Mouse (Mus musculus): ENCODE measurements around the gene Rab25.
"Not testable (repeated sequence)": the region's sequence is repeated elsewhere in the genome, so short reads cannot be mapped to it uniquely, and the experiment has no call there.

Gene Rab25

DNA sequence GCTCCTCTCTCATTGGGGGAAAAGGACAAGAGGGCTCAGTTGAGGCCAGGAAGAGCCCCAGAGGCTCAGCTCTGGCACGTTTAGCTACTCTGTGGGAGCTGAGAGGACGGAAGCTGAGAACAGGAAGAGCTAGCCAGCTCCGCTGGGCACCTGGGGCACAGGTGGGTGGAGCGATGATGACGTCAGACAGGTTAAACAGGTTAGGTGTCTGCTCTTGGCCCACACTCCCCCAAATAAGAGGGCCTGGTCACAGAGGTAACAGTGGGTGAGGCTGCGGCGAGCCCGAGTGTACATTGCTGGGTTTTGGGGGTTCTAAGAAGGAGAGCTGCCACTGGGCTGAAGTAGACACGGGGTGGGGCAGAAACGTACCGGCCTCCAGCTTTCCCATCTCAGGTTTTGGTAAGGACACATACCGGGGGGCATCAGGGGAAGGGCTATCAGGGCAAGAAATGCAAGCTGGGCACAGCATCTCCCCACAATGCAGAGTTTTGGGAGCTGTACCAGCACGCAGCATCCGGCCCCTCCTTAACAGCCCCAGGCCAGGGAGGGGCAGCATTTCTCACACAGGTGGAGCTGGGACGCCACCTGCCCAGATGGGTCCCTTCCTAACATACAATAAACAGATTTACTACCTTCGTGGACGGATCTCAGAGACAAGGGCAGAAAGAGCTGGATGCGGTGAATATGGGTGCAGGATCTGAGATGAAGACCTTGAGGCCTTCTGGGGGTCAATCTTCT, at the start of gene Rab25:
Rab25 (minus strand) TSS at position 121 of the 738 bp plus-strand sequence.
- DNase-seq (ENCODE audit: low read depth), result no peak

DNA sequence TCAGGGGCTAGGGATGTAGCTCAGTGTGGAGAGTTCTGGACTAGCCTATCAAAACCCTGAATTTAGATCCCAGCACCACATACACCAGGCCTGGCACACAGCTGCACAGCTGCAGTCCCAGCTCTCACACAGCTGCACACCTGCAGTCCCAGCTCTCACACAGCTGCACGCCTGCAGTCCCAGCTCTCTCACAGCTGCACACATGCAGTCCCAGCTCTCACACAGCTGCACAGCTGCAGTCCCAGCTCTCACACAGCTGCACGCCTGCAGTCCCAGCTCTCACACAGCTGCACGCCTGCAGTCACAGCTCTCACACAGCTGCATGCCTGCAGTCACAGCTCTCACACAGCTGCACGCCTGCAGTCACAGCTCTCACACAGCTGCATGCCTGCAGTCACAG, 48.4 kb upstream of the Rab25 start:
- not testable (repeated sequence) for DNase-seq (ENCODE audit: low read depth)

DNA sequence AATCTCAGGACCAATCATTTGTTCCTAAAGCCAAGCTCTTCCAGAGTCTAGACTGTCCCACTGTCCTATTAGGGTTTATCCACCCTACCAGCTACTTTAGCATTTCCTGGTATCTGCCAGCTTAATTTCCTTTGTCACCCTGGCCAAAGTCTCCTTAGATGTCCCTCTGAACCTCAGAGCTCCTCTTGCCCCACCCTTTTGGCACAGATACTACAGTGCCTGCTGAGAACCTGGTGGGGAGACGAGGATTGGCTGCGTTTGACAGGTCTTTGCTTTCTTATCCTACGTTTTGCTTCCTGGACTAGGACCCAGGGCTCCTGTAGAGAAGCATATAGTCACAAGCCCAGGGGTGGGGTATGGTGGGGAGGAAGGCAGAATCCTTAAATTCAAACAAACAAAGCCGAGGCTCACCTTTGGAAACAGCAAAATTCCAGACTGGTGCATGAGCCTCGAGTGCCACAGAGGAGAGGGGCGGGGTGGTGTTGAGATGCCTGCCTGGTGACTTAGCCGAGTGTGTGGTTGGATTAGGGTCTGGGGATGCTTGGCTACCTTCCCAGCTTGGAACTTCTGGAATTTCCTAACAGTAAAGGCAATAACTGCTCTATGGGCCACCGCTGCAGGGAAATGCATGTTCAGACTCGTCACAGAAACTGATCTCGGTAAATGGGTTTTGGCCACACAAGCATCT, 45.9 kb upstream of the Rab25 start:
- DNase-seq (ENCODE audit: low read depth), result no peak

- DNase-seq (ENCODE audit: low read depth), result peak; percentile 75
These were observed 45.0 kb upstream of the Rab25 start for GRCm38 (mm10) chr3:88592942-88593576.

- peak; percentile 93 for DNase-seq (ENCODE audit: low read depth)
These were observed 44.0 kb upstream of the Rab25 start for GRCm38 (mm10) chr3:88591950-88592731.

DNA sequence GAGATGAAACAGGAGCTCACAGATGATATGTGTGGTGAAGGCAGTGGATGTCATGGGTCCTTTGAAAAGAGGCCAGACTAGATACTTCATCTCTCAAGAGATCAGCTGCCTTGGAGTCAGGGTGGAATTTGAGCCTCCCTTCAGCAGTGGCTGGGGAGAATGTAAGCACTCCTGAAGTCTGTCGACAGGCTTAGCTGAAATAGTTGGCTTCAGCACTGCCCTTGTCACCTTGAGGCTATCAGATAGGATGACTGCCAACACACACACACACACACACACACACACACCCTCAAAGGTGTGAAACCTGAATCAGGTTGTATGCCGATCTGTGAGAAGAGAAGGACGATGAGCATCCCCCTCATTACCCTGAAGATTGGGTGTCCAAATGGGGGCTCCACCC, 42.9 kb upstream of the Rab25 start:
- DNase-seq (ENCODE audit: low read depth), result no peak

- no peak for DNase-seq (ENCODE audit: low read depth)
These were observed 42.1 kb upstream of the Rab25 start for GRCm38 (mm10) chr3:88590246-88590645.

DNA sequence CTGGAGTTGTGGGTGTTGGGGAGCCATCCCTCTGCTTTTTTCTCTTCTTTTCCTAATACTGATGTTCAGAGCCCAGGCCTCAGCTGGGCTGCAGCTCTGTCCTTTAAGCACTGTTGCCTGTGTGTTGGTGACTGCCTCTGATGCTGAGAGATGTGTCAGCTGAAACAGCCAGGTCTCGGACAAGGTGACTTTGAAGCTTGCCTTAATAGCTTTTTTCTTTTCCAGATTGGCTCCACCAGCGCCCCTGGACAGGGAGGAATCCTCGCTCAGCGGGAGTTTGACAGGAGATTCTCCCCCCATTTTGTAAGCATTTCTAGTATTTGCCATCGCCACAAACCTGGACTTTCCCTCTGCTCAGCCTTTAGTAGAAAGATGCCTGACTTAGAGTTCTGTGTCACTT, 38.5 kb upstream of the Rab25 start:
- DNase-seq (ENCODE audit: low read depth), result no peak

- DNase-seq (ENCODE audit: low read depth), result no peak
These were observed 37.7 kb upstream of the Rab25 start for GRCm38 (mm10) chr3:88585769-88586168.

GRCm38 (mm10) chr3:88579454-88580117, 31.5 kb upstream of the Rab25 start:
- peak; percentile 91 for DNase-seq (ENCODE audit: low read depth)

- DNase-seq (ENCODE audit: low read depth), result no peak
These were observed 30.7 kb upstream of the Rab25 start for GRCm38 (mm10) chr3:88578498-88579424.

DNA sequence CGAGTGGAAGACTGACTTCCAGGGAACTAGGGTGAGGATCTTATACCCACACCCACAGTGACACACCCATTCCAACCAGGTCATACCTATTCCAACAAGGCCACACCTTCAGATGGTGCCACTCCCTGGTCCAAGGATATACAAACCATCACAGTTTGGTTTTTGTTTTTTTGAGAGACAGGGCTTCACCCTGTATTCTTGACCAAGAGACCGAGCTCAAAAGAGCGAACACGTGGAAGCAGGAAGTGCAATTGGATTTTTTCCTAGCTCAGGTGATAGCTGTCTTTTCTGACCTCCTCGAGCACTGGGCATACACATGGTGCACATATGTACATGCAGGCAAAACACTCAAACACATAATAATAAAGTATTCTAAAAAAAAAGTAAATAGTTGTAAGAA, 29.7 kb upstream of the Rab25 start:
- DNase-seq (ENCODE audit: low read depth), result not testable (repeated sequence)

DNA sequence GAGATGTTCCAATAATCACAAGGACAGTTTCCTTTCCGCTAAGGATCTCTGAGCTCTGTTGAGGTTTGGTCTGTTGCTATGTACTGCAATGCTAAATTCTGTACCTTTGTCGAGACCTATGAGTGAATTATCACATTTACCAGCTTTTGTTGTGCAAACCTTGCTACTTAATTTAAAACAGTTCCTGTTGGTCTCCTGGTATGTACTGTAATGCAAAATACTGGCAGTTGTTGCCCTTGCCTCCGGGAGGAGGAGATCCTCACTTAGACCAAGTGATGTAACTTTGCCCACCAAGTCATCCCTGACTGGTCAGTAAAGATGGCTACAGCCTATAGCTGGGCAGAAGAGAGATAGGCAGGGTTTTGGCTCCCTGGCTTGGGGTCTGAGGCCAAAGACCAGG, 27.4 kb upstream of the Rab25 start, which contains the start of gene Ssr2:
Ssr2 (plus strand) TSS at position 337 of the 400 bp plus-strand sequence.
- no peak for DNase-seq (ENCODE audit: low read depth)

GRCm38 (mm10) chr3:88573810-88574209, 25.7 kb upstream of the Rab25 start:
- no peak for DNase-seq (ENCODE audit: low read depth)

DNA sequence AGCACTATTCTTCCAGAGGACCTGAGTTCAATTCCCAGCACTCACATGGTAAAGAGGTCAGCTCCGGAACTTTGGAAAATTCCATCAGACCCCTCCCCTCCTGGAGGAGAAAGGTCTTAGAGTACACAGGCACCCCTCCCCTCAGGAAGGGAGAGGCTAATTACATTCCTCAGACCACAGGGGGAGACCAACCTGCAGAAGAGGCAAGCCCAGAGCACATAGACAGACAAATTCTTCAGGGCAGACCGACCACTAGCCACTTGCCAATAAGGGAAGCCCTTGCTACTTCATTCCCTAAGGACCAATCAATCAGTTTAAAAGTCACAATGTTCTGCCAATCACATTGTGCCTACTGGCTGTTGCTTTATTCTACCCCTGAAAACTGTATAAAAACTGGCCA, 24.7 kb upstream of the Rab25 start:
- DNase-seq (ENCODE audit: low read depth), result no peak

GRCm38 (mm10) chr3:88571856-88572255, 23.8 kb upstream of the Rab25 start:
- no peak for DNase-seq (ENCODE audit: low read depth)

DNA sequence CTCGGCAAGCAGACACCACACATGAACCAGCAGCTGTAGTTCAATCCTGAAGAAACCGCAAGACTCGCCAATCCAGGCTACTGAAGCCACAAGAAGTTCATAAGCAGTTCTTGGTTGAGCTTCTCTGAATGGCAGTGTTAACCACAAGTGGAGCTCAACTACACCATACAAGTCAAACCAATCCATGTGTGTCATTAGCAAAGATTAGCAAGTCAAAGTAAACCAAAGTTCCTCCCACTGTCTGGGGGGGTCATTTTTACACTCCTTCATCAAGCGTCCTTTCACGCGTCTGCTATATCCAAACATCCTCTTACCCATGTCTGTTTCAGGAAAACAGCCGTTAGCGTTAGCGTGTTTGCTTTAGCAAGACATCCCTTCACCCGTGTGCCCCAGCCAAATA, 22.2 kb upstream of the Rab25 start:
- DNase-seq (ENCODE audit: low read depth), result no peak

- no peak for DNase-seq (ENCODE audit: low read depth)
These were observed 21.6 kb upstream of the Rab25 start for GRCm38 (mm10) chr3:88569694-88570093.

- no peak for DNase-seq (ENCODE audit: low read depth)
These were observed 21.0 kb upstream of the Rab25 start for GRCm38 (mm10) chr3:88569093-88569492.

DNA sequence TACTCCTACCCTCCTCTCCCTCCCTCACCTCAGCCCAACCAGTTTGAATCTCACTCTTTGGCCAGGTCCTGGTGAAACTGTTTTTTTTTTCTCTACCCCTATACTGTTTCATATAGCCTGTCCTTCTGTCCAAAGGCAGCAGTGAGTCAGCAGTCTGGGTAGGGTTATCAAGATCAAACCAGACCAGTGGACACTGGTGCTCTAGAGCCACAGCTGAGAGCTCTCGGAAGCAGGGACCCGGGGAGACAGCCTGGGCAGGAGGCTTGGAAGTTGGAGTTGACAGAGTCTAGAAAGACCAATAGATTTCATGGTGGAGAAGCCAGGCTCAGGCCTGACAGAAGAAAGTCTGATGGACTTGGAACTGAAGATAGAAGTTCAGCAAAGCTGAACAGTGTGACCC, 20.5 kb upstream of the Rab25 start:
- DNase-seq (ENCODE audit: low read depth), result no peak

GRCm38 (mm10) chr3:88567892-88568291, 19.8 kb upstream of the Rab25 start:
- no peak for DNase-seq (ENCODE audit: low read depth)
